Mouse (Mus musculus): ENCODE results near the gene Nars2.

Gene Nars2

DNA sequence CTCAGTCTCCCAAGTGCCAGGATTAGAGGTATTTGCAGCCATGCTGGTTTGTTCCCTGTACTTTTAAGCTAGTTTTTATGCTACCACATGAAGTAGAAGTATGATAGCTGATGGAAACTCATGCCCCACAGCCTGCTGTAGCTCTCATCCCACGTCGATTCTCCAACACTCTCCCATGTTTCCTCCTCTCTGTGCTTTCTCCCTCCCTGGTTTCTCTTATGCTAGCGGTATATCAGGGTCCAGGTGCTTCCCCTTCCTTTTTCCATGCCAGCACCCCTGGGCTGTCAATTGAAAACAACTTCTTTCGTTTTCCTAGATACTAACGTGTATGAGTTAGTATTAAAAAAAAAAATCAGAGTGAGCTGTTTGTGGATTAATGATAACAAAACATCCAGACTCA is 120.8 kb downstream of the Nars2 start:
- no peak for DNase-seq (ENCODE audit: low read depth)

DNA sequence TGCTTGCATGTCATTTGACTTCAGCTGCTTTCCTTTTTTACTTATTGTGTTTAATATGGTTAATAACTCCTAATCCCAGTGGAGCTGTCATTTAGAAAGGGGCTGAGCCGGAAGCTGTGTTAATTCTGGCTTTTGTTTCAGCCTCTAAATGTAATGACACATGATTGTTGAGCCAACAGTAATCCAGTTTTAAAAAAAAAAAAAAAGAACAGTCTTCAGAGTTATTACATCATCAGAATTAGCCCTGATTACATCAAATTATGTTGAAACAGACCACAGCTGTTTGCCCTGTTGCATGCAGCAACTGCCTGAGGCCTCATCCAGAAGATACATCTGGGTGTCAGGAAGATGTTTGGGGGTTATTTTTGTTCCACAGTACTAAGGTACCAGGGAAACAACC is 123.7 kb downstream of the Nars2 start:
- DNase-seq (ENCODE audit: low read depth) = no peak

DNA sequence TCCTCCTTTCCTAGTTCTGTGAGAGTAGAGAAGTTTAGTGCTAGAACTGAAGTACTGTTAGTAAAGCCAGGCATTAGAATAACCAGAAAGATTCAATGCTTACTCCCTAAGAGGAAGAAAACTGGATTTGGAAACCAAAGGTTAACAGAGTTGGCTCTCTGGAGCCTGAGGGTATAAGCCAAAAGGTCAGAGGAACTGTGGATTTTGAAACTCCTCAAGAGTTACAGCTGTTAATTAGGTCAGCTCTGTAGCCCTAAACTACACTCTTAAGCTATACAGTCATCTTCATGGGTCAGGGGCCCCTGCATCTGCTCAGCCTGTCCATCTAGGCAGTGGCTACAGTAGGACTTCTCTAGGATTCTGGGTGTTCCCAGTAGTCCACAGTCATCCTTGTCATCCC is 125.7 kb downstream of the Nars2 start:
- no peak for DNase-seq (ENCODE audit: low read depth)

DNA sequence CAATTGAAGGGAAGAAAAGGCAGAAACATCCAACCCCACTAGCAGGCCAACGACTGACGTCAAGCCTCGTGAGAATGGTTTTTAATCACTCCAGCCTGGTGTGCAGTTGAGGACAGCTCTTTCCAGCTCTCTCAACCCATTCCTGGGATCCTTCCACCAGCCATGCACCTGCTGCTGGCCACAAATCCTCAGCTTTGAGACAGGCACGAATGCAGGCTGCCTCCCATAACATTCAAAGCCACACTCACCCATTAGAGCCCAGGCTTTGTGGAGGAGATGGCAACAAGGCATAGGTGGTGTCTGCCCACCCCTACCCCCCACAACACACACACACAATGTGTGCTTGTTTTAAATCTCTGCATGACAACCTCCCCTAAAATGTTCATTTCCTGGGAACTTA is 127.4 kb downstream of the Nars2 start:
- DNase-seq (ENCODE audit: low read depth) = no peak

DNA sequence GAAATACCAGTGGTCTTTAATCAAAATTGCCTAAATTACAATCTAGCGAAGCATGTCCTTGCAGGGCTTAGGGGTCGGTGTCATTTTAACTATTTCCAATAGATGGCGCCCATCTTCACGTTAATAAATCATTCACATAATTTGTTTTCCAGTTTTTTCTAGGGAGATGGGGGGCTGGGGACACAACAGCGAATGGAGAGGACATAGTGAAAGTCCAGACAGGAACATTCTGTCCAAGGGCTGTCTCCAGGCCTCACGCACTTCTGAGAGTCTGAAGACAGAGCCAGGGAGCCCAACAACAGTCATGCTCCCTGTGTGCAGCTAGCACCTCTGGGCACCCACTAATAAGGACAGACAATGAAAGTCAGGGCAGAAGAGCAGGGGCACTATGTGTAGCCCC is 127.8 kb downstream of the Nars2 start:
- DNase-seq (ENCODE audit: low read depth) = no peak

DNA sequence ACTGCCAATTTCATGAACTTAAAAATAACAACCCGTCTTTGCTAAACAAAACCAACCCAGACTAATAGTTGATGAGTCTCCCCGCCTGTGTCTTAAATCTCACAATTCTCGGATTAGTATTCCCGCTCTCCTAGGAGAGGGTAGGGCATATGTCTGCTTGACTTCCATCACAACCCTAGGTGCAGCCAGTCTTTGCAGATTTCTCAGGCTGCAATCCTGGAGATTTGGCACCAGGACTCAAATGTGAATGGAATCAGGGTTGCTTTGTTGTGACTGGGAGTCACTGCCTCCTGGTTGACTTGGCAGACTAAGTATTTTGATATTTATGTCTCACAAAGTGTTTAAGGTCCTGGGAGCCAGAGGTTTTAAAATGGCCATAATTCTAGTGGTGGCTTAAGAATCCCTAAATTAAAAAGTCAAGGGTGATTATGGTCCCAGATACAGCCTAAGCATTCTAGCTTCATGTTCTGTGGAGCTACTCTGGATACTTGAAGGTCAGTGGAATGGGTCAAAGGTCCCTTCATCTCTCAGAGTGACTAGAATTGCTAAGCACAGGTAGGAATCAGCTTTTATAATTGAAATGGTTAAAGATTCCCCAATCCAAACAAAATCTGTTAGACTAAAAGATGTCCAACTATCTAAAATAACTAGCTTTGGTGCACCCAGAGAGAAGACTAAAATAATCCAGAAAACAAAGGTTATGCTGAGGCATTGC is 128.5 kb downstream of the Nars2 start:
- no peak for DNase-seq (ENCODE audit: low read depth)

DNA sequence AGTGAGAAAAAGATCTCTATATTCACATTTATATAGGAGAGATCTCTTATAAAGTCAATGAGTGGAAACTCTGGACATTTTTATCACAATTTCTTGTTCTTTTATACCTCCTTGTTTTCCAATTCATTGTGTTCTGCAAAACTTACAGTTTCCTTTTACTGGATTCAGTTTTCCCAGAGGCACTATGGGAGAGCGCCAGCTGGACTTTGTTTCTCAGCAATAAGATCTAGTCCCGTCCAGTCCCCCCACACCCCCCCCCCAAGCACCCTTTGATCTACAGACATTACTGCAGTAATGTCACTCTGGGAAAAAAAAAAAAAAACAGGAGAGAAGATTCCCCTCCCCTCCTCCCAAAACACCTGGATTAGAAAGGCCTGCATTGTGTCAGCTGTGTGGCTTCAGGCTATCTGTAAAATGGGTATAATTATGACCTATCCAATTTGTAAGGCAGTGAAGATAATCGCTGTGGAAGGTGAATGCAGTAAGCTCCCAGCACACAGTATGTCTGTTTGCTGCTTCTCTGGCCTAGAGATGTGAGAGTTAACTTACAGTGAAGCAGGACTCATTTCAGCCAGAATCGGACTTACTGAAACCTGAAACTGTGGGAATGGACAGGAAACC is 129.4 kb downstream of the Nars2 start:
- no peak for DNase-seq (ENCODE audit: low read depth)

DNA sequence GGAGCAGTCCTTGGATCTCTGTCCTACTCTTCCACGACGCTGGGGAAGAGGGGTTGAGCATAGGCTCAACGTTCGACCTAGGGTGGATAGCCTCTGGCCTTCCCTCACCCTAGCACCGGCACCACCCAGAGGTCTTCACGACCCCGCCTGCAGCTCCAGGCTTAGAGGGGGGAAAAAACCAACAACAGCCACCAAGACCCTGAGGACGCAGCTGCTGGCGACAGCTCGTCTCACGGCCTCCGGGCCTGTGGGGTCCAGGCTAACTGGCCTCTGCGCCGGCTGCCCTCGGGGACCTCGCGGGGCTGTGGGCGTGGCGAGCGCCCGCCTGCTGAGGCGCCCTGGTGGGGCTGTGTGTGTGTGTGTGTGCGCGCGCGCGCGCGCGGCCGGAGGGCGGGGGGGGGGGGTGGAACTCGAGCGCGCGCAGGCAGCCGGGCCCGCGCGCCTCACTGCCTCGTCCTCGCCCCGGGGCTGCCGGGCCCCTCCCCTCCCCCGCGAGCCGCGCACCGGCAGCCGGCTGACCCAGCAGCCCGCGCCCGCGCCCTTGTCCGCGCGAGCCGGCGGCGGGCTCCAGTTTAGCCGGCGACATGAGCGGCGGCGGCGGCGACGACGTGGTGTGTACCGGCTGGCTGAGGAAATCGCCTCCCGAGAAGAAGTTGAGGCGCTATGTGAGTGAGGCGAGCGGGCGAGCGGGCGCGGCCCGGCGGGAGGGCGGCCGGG is 130.1 kb downstream of the Nars2 start, which contains the start of gene Gab2:
TSS of gene Gab2 (plus strand) at position 345 of the 717 bp plus-strand sequence.
- DNase-seq (ENCODE audit: low read depth) = no peak

DNA sequence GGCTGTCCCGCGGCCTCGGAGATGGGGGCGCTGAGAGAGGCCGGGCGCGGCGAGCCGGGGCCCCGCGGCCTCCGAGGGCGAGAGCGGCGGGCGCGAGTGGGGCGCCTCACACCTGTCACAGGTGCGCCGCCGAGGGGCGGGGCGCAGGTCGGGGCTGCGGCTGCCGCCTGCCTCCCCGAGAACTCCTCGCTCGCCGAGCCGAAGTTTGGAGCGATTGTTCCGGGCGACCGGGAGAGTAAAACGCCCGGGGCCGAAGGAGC is 130.6 kb downstream of the Nars2 start:
- no peak for DNase-seq (ENCODE audit: low read depth)

DNA sequence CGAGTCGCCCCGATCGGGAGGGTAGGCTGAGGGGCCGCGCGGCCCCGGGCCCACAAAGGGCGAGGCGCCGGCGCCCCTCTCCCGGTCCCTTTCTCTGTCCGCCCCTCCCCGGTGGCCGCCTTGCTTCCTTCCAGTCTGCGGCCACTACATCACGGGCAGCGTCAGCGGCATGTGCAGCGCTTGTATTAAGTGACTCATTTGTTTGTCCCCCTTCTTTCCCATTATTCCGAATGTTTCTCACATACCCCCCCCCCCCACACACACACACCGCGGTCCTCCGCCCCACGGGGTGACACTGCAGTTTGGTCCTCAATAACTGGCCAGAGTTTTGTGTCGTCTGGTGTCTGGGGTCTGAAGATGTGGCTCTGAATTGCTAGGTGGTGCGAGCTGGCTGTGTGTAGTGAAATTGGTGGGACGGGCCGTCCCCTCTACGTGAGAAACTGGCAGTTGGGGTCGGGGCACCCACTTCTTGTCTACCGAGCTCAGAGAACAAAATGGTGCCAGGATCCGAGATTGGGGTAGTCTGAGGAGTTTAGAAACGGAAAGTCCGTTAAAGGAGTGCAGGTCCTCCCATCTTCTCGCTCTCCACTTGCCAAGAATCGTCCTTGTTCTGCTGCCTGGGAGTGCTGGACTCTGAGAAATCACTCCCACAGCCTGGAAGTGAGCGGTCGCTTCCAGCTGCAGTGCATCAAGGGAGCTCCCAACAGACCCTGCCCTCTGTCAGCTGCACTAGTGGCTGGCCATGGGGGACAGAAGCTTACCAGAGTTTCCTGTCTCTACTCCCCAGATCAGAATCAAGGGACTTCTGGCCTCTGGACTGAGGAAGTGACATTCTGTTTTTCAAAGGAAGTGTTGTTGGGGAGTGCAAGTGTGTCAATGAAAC is 131.2 kb downstream of the Nars2 start:
- no peak for DNase-seq (ENCODE audit: low read depth)

DNA sequence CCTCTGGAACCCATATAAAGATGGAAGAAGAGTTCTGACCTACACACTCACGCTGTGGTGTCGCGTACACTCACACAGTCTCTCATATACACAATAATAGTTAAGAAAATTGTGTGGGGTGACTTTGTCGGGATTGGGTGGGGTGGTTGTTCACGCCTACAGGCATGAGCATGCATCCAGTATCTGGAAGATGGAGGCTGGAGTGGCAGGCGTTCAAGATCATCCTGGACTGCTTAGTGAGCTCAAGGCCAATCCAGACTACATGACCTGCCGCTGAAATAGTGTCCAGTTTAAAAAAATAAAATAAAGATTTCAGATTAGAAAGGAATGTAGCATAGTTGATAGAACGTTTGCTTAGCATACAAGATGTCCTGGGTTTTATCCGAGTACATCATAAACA is 132.3 kb downstream of the Nars2 start:
- DNase-seq (ENCODE audit: low read depth) = no peak

DNA sequence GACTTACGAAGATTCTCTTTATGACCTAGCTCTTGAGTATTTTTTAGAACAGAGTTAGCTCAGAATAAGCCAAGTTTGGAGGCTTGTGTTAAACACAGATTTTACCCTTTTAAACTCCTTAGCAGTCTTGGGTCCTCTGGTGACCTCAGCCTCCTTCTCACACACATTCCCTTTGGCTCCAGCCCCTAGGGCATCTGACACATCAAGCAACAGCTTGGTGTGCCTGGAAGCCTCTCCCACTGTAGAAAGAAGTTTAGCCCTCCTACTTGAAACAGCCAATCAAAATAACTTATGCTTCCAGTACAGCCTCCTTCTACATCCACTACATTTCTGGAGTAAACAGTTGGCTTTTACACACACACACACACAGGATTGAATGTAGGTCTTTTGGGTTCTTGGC is 132.9 kb downstream of the Nars2 start:
- no peak for DNase-seq (ENCODE audit: low read depth)

DNA sequence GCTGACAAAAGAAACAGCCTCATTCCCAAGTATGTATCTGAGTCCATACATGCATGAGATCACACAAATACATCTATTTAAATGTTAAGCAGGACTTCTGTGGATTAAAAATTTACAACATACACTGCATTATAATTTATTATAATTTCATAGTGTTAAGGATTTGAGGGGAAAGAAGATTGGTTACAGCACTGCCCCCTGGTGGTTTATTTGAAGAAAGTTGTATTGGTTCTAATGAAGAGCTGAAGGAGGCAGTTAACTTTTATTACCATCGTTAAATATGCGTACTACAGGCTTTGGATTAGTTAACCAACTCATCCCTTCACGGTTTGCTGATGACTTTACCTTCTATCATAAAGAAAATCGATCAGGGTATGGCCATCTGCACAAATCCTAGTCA is 134.0 kb downstream of the Nars2 start:
- no peak for DNase-seq (ENCODE audit: low read depth)

DNA sequence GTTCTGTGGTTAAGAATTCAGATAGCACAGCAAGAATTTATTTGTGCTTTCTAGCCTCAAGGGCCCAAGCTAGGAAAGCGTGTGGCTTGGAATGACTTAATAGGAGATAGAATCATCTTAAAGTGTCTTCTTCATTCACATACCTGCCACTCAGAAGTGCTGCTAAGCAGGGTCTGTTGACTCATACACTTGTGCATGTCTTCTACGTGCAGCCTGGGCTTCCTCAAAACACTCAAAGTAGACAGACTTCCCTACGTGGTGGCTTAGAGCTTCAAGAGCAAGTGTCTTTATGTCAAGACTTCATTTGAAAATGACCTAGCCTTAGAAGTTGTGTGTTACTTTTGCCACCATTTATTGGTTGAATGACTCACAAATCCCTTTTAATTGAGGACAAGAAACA is 142.9 kb downstream of the Nars2 start:
- DNase-seq (ENCODE audit: low read depth) = no peak

DNA sequence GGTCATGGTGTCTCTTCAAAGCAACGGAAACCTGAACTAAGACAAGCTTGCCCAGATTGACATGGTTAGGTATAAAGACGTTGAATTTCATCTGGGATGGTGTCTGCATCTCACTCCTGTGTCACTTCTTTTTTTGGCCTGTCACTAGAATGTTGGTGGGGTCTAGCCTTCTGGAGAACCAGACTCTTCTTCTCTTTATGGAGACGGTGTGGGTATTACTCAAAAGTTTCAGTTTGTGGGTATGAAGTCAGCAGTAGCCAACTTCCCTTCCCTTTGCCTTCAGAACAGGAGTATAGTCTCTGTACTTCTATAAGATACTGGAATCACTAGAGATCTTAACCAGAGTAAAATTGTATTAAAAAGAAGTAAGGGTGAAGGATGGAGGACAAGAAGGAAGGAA is 156.8 kb downstream of the Nars2 start:
- no peak for DNase-seq (ENCODE audit: low read depth)
